In genomic region chr11:77492911-77493332, GRCm38 (mm10) we compare ENCODE assay signal across 8 mouse cellular contexts. TPM values are rescaled to one million over a fixed set of nuclear protein-coding genes. Genes with fewer than 3 reads are reported as not detected.
DNase-seq lines count a peak whose midpoint lies in the region; ATAC-seq and TF ChIP-seq lines count a peak whose summit lies in the region.

No protein-coding gene starts in this region.

- POLR2A ChIA-PET in Patski (lab: Charles Lee): no interaction called here

- peak overlapping the region; percentile 87 for H3K27ac ChIP-seq in hindbrain, embryonic 12.5 days

- H3K9me3 ChIP-seq in hindbrain, embryonic 12.5 days (replicated peaks): no peaks in the 10 kb centered on the region

- H3K4me2 ChIP-seq in hindbrain, embryonic 12.5 days (replicated peaks): peak overlapping the region; percentile 69

- H3K4me3 ChIP-seq in hindbrain, embryonic 12.5 days: peak overlapping the region; percentile 97

- H3K9ac ChIP-seq in hindbrain, embryonic 12.5 days: peak overlapping the region; percentile 66

- 2% methylated on average over 23 of the region's 32 CpGs for WGBS in hindbrain, embryonic 12.5 days

- DNase-seq in Patski (ENCODE audit: low read depth, low spot score): no peak
- peak; percentile 93 to 98 for DNase-seq in cerebellum, postnatal 10 days
- peak; percentile 91 to 92 for DNase-seq in frontal cortex, postnatal 10 days (ENCODE audit: low spot score in 2 of 2)
- DNase-seq in left cerebral cortex, adult 11 months (ENCODE audit: low spot score): peak; percentile 86
- peak; percentile 95 to 97 for DNase-seq in lung, postnatal 4 days
- peak; percentile 96 for DNase-seq in right cerebral cortex, adult 18-20 months
- peak; percentile 84 for DNase-seq in urinary bladder, adult 2 months (ENCODE audit: low spot score)

- in situ Hi-C loops in Patski (cut with MboI; ENCODE audit: low pct_unique_long_range_greater_than_20kb): no loop called here

- no peaks in the 10 kb centered on the region for H3K27me3 ChIP-seq in Patski
- no peaks in the 10 kb centered on the region for H3K27me3 ChIP-seq in hindbrain, embryonic 12.5 days

- H3K4me1 ChIP-seq in hindbrain, embryonic 12.5 days: peaks cover 71% of the 10 kb centered on the region

- 0 out of 2 replicates have a peak, but pooled peaks cover 2% of the 10 kb centered on the region for H3K36me3 ChIP-seq in hindbrain, embryonic 12.5 days

- CTCF ChIA-PET in Patski (lab: Charles Lee): interaction anchor here (3.4 kb wide), 1 partner anchor 8 kb away, joined by 13 read pairs; no protein-coding TSS in a partner anchor

- peak; percentile 70 for ATAC-seq in Patski
- peak; percentile 56 for ATAC-seq in hindbrain, embryonic 12.5 days (ENCODE audit: low FRiP score)

- TF ChIP-seq CTCF in Patski (IDR thresholded peaks at IDR 0.05): no peak

RNA-seq across cellular contexts. Expression of gene Git1, which starts 0.4 kb away (rescaled TPM):
- 76.8 TPM for polyA plus RNA-seq in Patski (2021)
- polyA plus RNA-seq in hindbrain, embryonic 12.5 days (2016; fragmentation: Nextera tagmentation; extraction: Ambion mirVana): 10.9 and 13.4 TPM in 2 replicates
- polyA plus RNA-seq in urinary bladder, adult 2 months (2012; rRNA removed): 24.7 and 37.0 TPM in 2 replicates

RNA-seq across cellular contexts. Expression of gene Ankrd13b, which starts 3.4 kb away (rescaled TPM):
- polyA plus RNA-seq in Patski (2021): 30.0 TPM
- 28.3 and 29.2 TPM in 2 replicates for polyA plus RNA-seq in hindbrain, embryonic 12.5 days (2016; fragmentation: Nextera tagmentation; extraction: Ambion mirVana)
- 21.8 and 22.3 TPM in 2 replicates for polyA plus RNA-seq in urinary bladder, adult 2 months (2012; rRNA removed)

RNA-seq across cellular contexts. Expression of gene Abhd15, which starts 22.0 kb away (rescaled TPM):
- polyA plus RNA-seq in Patski (2021): 0.15 TPM
- polyA plus RNA-seq in hindbrain, embryonic 12.5 days (2016; fragmentation: Nextera tagmentation; extraction: Ambion mirVana): 3.5 and 4.2 TPM in 2 replicates
- 0.71 and 1.1 TPM in 2 replicates for polyA plus RNA-seq in urinary bladder, adult 2 months (2012; rRNA removed)

RNA-seq across cellular contexts. Expression of gene Trp53i13, which starts 22.9 kb away (rescaled TPM):
- 20.5 TPM for polyA plus RNA-seq in Patski (2021)
- 29.7 and 32.3 TPM in 2 replicates for polyA plus RNA-seq in hindbrain, embryonic 12.5 days (2016; fragmentation: Nextera tagmentation; extraction: Ambion mirVana)
- 20.9 and 21.0 TPM in 2 replicates for polyA plus RNA-seq in urinary bladder, adult 2 months (2012; rRNA removed)

RNA-seq across cellular contexts. Expression of gene Gm10392, which starts 26.1 kb away (rescaled TPM):
- polyA plus RNA-seq in Patski (2021): not detected
- polyA plus RNA-seq in hindbrain, embryonic 12.5 days (2016; fragmentation: Nextera tagmentation; extraction: Ambion mirVana): 0.14 TPM in 1 of 2 replicates, not detected in the other
- not detected in 2 replicates for polyA plus RNA-seq in urinary bladder, adult 2 months (2012; rRNA removed)
